Mouse (Mus musculus): ENCODE data around the gene Fbp2. TPM values are rescaled to one million over a fixed set of nuclear protein-coding genes. Genes with fewer than 3 reads are reported as not detected.

Fbp2 gene
- polyA plus RNA-seq, 1 experiment: not detected

DNA sequence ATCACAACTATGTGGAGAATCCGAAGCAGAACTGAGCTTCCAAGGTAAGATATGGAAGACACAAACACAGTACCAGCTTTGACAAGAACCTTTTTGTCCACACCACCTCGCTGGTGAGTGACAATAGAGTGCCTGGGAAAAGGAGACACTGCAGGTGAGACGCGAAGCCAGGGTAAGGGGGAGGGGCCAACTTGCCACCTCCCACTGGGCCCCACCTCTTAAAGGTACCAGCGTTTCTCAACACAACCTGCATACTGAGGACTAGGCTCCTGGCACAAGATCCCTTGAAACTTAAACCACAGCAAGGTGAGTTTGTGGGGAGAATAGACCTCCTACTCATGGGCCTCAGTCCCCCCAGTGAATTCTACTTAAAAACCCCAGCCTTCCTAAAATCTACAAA, 19.0 kb upstream of the Fbp2 start:
- TF ChIP-seq GATA1 (IDR thresholded peaks at IDR 0.05; ENCODE audit: low read length): no peak

DNA sequence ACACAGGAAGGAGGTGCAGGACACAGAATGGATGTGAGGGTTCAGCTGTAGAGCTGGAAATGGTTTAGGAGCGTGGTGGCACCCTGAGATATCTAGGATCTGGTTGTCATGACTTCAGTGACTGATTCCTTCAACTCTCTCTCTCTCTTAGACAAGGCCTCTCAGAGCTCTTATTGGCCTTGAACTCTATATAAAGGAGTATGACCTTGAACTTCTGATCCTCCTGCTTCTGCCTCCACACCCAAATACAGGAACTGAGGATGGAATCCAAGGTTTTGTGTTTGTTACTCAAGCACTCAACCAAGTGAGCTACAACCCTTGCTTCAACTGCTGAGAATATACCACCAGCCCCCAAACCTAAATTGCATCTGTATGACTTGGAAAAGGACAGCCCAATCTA, 17.9 kb upstream of the Fbp2 start:
- no peak for TF ChIP-seq GATA1 (IDR thresholded peaks at IDR 0.05; ENCODE audit: low read length)

GRCm38 (mm10) chr13:62872252-62872651, 14.0 kb upstream of the Fbp2 start:
- no peak for TF ChIP-seq GATA1 (IDR thresholded peaks at IDR 0.05; ENCODE audit: low read length)

GRCm38 (mm10) chr13:62870605-62871004, 12.4 kb upstream of the Fbp2 start:
- TF ChIP-seq GATA1 (IDR thresholded peaks at IDR 0.05; ENCODE audit: low read length): no peak

GRCm38 (mm10) chr13:62866817-62867216, 8.6 kb upstream of the Fbp2 start:
- TF ChIP-seq GATA1 (IDR thresholded peaks at IDR 0.05; ENCODE audit: low read length): no peak

- TF ChIP-seq GATA1 (IDR thresholded peaks at IDR 0.05; ENCODE audit: low read length): no peak
Observed at GRCm38 (mm10) chr13:62865651-62866315, 7.6 kb upstream of the Fbp2 start.

DNA sequence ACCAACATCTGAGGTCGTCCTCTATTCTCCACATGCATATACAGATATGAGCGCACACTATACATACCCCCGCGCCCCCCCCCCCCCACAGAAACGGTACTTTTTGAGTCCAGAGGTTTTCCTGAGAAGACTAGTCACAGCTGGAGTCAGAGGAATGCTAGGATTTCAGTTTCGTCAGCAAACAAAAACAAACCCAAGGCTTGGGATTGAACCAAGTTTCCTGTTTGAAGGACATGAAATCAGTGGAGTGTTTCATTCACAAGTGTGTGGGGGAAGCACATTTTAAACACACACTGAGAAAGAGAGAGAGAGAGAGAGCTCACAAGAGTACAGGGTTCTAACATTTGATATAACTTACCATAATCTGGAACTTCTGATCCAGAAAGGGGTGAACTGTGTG, 5.5 kb upstream of the Fbp2 start:
- TF ChIP-seq GATA1 (IDR thresholded peaks at IDR 0.05; ENCODE audit: low read length): no peak

- TF ChIP-seq GATA1 (IDR thresholded peaks at IDR 0.05; ENCODE audit: low read length): no peak
Observed at GRCm38 (mm10) chr13:62862875-62863274, 4.7 kb upstream of the Fbp2 start.

DNA sequence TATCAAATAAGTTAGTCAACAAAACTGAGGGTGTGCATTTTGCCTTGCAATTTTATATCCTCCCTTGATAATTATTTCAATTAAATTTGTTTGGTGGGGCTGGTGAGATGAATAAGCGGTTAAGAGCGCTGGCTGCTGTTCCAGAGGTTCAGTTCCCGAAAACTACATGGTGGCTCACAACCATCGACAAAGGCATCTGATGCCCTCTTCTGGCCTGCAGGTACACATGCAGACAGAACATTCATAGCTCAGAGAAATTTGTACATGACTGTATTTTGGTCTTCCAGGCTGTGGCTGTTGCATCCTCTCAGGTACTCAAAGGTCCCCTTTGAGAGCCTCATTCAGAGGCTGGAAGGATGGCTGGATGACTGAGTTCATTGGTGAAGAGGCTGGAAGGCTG, 1.8 kb upstream of the Fbp2 start:
- no peak for TF ChIP-seq GATA1 (IDR thresholded peaks at IDR 0.05; ENCODE audit: low read length)

- TF ChIP-seq GATA1 (IDR thresholded peaks at IDR 0.05; ENCODE audit: low read length): no peak
Observed at GRCm38 (mm10) chr13:62856850-62857249, 1.4 kb downstream of the Fbp2 start.

- no peak for TF ChIP-seq GATA1 (IDR thresholded peaks at IDR 0.05; ENCODE audit: low read length)
Observed at GRCm38 (mm10) chr13:62856305-62856675, 1.9 kb downstream of the Fbp2 start.

DNA sequence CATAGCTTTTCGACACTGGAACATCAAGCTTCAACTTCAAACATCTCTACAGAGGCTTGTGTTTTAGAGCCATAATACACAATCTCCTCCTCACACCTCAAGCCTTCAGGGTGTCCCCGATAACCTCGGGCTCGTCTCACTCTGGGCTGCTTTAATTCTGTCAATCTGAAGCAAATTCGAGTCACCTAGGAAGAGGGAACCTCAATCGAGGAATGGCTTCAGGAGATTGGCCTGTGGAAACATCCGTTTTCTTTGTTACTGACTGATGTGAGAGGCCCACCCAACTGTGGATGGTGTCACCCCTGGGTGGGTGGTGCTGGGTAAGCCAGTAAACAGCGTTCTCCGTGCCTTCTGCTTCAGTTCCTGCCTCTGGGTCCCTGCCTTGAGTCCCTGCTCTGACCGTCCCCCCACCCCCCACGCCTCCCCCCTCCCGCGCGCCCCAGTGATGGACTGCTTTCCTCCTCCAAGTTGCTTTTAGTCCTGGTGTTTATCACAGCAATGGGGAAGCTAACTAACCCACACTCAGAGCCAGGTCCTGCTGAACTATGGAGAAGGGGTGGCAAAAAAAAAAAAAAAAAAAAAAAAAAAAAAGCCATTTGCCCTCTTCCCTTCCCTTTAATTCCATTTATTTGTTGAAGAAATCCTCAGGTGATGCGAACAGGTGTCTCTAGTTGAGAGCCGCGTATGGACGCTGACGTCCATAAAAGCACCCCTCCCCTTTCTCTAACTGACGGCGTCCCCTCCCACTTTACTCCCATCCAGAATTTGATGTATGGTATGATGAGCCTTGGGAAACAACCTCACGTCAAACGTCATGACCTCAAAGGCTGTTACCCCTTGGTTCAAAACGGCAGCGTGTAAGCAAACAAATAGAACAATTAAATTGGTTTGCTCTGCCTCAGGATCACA, 2.6 kb downstream of the Fbp2 start:
- no peak for TF ChIP-seq GATA1 (IDR thresholded peaks at IDR 0.05; ENCODE audit: low read length)

DNA sequence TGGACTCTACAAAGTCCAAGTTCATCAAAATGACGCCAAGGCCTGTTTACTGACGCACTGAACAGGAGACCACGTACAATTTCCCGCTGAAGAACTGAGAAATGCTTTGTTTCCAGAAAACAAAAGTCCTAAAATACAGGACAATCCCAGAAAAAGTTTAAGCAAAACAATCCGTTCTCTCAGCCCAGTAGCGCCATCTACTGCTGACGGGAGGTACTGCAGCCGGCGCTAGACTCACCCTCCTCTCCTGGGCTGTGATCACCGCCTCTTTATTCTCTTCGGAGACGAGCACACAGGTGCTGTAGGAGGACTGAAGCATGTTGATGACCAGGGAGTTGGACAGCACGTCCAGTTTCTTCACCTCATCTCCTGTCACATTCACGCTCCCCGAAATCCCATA, 3.6 kb downstream of the Fbp2 start:
- no peak for TF ChIP-seq GATA1 (IDR thresholded peaks at IDR 0.05; ENCODE audit: low read length)

GRCm38 (mm10) chr13:62833341-62833740, 24.9 kb downstream of the Fbp2 start:
- no peak for TF ChIP-seq GATA1 (IDR thresholded peaks at IDR 0.05; ENCODE audit: low read length)

DNA sequence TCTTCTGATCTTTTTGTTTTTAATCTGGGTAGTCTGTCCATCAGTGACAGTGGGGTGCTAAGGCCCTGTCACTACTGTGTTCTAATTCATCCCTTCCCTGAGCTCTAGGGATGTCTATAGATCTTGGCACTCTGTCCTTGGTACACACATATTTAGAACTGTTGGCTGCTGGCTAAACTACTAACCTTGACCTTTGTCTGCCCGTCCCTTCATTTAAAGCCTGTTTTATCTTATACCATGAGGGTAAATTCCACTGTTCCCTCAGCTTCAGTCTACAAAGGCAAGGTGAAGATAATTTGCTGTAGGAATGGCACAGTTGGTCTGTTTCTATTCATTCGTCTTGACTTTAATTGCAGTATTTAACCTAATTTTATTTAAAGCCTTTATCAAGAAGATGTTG, 26.0 kb downstream of the Fbp2 start:
- no peak for TF ChIP-seq GATA1 (IDR thresholded peaks at IDR 0.05; ENCODE audit: low read length)

GRCm38 (mm10) chr13:62812713-62813112, 45.5 kb downstream of the Fbp2 start:
- TF ChIP-seq GATA1 (IDR thresholded peaks at IDR 0.05; ENCODE audit: low read length): no peak

Other genes starting within 250 kb of the Fbp2 start
- gene 6720489N17Rik, start 234.2 kb downstream of the Fbp2 start, polyA plus RNA-seq (2012): not detected in 2 replicates
- not detected in 2 replicates for gene Platr25, start 97.7 kb downstream of the Fbp2 start, polyA plus RNA-seq (2012)
- gene Gm5141, start 72.6 kb downstream of the Fbp2 start, polyA plus RNA-seq (2012): not detected in 2 replicates
- not detected in 2 replicates for gene Fbp1, start 29.9 kb upstream of the Fbp2 start, polyA plus RNA-seq (2012)
- 24.4 and 47.5 TPM in 2 replicates for gene 2010111I01Rik, start 106.5 kb upstream of the Fbp2 start, polyA plus RNA-seq (2012)